8 mouse cellular contexts compared by ENCODE assay signal in the genomic region with DNA sequence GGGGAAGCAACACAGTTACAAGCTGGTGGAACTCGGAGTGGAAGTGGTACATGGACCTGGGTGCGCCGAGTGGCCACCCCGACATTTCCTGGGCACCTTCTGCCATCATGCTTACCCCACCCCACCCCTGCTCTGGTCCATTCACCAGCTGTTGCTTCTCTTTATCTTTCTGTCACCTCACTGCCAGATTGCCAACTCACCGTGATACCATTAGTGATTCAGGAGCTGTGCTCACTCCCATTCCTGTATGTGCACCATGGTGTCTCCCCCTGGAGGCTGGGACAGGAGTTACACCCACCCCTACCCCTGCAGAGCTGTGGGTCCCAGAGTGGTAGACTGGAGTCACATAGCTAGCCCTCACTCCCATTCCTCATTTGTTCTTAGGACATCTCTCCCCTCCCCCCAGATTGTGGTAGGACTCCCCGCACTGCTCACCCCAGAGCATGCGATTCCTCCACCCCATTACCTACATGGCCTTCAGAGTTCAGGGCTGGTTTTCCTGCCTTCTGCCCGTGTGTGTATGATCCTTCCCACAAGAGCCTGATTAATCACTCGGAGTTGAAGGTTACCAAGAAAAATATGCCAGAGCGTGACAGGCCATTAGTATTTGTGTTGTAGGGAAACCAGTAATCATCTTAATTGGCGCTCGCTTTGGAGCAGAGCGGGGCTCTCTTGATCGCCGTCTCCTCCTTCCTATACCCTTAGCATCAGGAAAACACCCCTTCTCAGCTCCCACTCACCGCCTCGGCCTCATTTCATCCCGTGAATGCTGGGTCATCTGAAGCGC. TPM values are rescaled to one million over a fixed set of nuclear protein-coding genes. Genes with fewer than 3 reads are reported as not detected.
DNase-seq lines count a peak whose midpoint lies in the region; ATAC-seq and TF ChIP-seq lines count a peak whose summit lies in the region.

No protein-coding gene starts in this region.

- no peaks in the 10 kb centered on the region for H3K27me3 ChIP-seq in forebrain, embryonic 14.5 days (replicated peaks; ENCODE audit: control insufficient read depth, insufficient read depth, low read length)
- H3K27me3 ChIP-seq in forebrain, embryonic 11.5 days (ENCODE audit: control insufficient read depth, insufficient read depth, low read length) = no peaks in the 10 kb centered on the region
- H3K27me3 ChIP-seq in testis, adult 2 months (ENCODE audit: control insufficient read depth, insufficient read depth, low read length) = no peaks in the 10 kb centered on the region
- peaks cover 6% of the 10 kb centered on the region for H3K27me3 ChIP-seq in limb, embryonic 10.5 days (ENCODE audit: low read depth, poor library complexity, severe bottlenecking)

- DNase-seq in forebrain, embryonic 14.5 days (ENCODE audit: low spot score) = peak; percentile 23
- DNase-seq in forebrain, embryonic 11.5 days (ENCODE audit: low spot score) = no peak
- DNase-seq in testis, postnatal 14 days (ENCODE audit: low spot score) = no peak
- DNase-seq in limb, embryonic 10.5 days (ENCODE audit: low spot score) = peak; percentile 63
- no peak for DNase-seq in MN1 (ENCODE audit: low spot score)

- peaks cover 4% of the 10 kb centered on the region; the same call in 1 of the 2 replicates for H3K4me1 ChIP-seq in forebrain, embryonic 14.5 days (ENCODE audit: control insufficient read depth, insufficient read depth, low read length)
- H3K4me1 ChIP-seq in forebrain, embryonic 11.5 days (replicated peaks; ENCODE audit: control insufficient read depth, insufficient read depth, low read length) = no peaks in the 10 kb centered on the region
- H3K4me1 ChIP-seq in testis, adult 2 months (ENCODE audit: control insufficient read depth, insufficient read depth, low read length) = no peaks in the 10 kb centered on the region
- H3K4me1 ChIP-seq in cortical plate, adult 2 months (ENCODE audit: control insufficient read depth, insufficient read depth, low read length) = no peaks in the 10 kb centered on the region
- H3K4me1 ChIP-seq in limb, embryonic 10.5 days = peaks cover 36% of the 10 kb centered on the region
- peaks cover 29% of the 10 kb centered on the region for H3K4me1 ChIP-seq in olfactory bulb, adult 2 months (ENCODE audit: control insufficient read depth, insufficient read depth, low read length)

- TF ChIP-seq POLR2A in testis, adult 2 months (IDR thresholded peaks at IDR 0.05; ENCODE audit: control insufficient read depth, low read depth, low read length) = no peak
- no peak for TF ChIP-seq POLR2A in cortical plate, adult 2 months (IDR thresholded peaks at IDR 0.05; ENCODE audit: extremely low read depth, insufficient read depth, low read length)
- TF ChIP-seq POLR2A in olfactory bulb, adult 2 months (IDR thresholded peaks at IDR 0.05; ENCODE audit: insufficient read depth, low read depth, low read length) = no peak

- WGBS in forebrain, embryonic 14.5 days = 75% methylated on average over 19 of the region's 19 CpGs
- WGBS in forebrain, embryonic 11.5 days = 86% methylated on average over 19 of the region's 19 CpGs
- whole genome bisulfite sequencing in limb, embryonic 10.5 days = 61% methylated on average over 19 of the region's 19 CpGs
- WGBS in olfactory bulb, adult 2 months = 54% methylated on average over 19 of the region's 19 CpGs

- no peak overlapping the region for H3K9ac ChIP-seq in forebrain, embryonic 14.5 days (ENCODE audit: low read length)
- H3K9ac ChIP-seq in forebrain, embryonic 11.5 days (ENCODE audit: low read length) = no peak overlapping the region

- no peak overlapping the region for H3K4me3 ChIP-seq in forebrain, embryonic 14.5 days (ENCODE audit: low read depth, low read length)
- H3K4me3 ChIP-seq in forebrain, embryonic 11.5 days (ENCODE audit: low read depth, low read length) = no peak overlapping the region
- H3K4me3 ChIP-seq in testis, adult 2 months (ENCODE audit: control insufficient read depth, low read depth, low read length) = no peak overlapping the region
- H3K4me3 ChIP-seq in cortical plate, adult 2 months (ENCODE audit: insufficient read depth, low read length) = no peak overlapping the region
- H3K4me3 ChIP-seq in limb, embryonic 10.5 days = no peak overlapping the region
- H3K4me3 ChIP-seq in olfactory bulb, adult 2 months (ENCODE audit: insufficient read depth, low read depth, low read length) = no peak overlapping the region

- peak; percentile 80; the same call in 1 of the 2 replicates for TF ChIP-seq CTCF in testis, adult 2 months (IDR thresholded peaks at IDR 0.05; ENCODE audit: control insufficient read depth, insufficient read depth, insufficient replicate concordance, low read depth, low read length)
- peak; percentile 39 for TF ChIP-seq CTCF in cortical plate, adult 2 months (IDR thresholded peaks at IDR 0.05; ENCODE audit: extremely low read depth, insufficient read depth, low read length)
- TF ChIP-seq CTCF in olfactory bulb, adult 2 months (IDR thresholded peaks at IDR 0.05; ENCODE audit: insufficient read depth, low read depth, low read length) = peak; percentile 37; the same call in 1 of the 2 replicates

- H3K4me2 ChIP-seq in forebrain, embryonic 14.5 days (ENCODE audit: low read length) = no peak overlapping the region
- no peak overlapping the region for H3K4me2 ChIP-seq in forebrain, embryonic 11.5 days (ENCODE audit: low read depth, low read length, severe bottlenecking)

- peak; percentile 20; the same call in 1 of the 2 replicates for ATAC-seq in forebrain, embryonic 14.5 days
- ATAC-seq in forebrain, embryonic 11.5 days (replicated peaks; ENCODE audit: low FRiP score) = no peak

- no peaks in the 10 kb centered on the region for H3K36me3 ChIP-seq in forebrain, embryonic 14.5 days (ENCODE audit: control insufficient read depth, insufficient read depth, low read length)
- no peaks in the 10 kb centered on the region for H3K36me3 ChIP-seq in forebrain, embryonic 11.5 days (ENCODE audit: control insufficient read depth, insufficient read depth, low read length)
- H3K36me3 ChIP-seq in testis, adult 2 months (ENCODE audit: control insufficient read depth, insufficient read depth, low read length) = no peaks in the 10 kb centered on the region
- 0 out of 2 replicates have a peak, but pooled peaks cover 4% of the 10 kb centered on the region for H3K36me3 ChIP-seq in limb, embryonic 10.5 days

- no peak overlapping the region for H3K27ac ChIP-seq in forebrain, embryonic 14.5 days (ENCODE audit: low read depth, low read length)
- no peak overlapping the region for H3K27ac ChIP-seq in forebrain, embryonic 11.5 days (ENCODE audit: low read depth, low read length)
- H3K27ac ChIP-seq in testis, adult 2 months (ENCODE audit: control insufficient read depth, insufficient read depth, low read depth, low read length) = no peak overlapping the region
- H3K27ac ChIP-seq in cortical plate, adult 2 months (ENCODE audit: insufficient read depth, low read length) = no peak overlapping the region
- peak overlapping the region; percentile 42; the same call in 1 of the 2 replicates for H3K27ac ChIP-seq in limb, embryonic 10.5 days
- no peak overlapping the region for H3K27ac ChIP-seq in olfactory bulb, adult 2 months (ENCODE audit: insufficient read depth, low read depth, low read length)

- no peaks in the 10 kb centered on the region for H3K9me3 ChIP-seq in forebrain, embryonic 14.5 days (replicated peaks; ENCODE audit: control insufficient read depth, low read length)
- no peaks in the 10 kb centered on the region for H3K9me3 ChIP-seq in forebrain, embryonic 11.5 days (ENCODE audit: control insufficient read depth, low read length)
- no peaks in the 10 kb centered on the region for H3K9me3 ChIP-seq in limb, embryonic 10.5 days (replicated peaks)

RNA-seq across cellular contexts. Expression of a gene that starts 54.0 kb away (rescaled TPM):
- polyA plus RNA-seq in forebrain, embryonic 14.5 days (2014; fragmentation: Nextera tagmentation; extraction: Ambion mirVana) = 7.8 and 8.5 TPM in 2 replicates
- polyA plus RNA-seq in forebrain, embryonic 11.5 days (2014; fragmentation: Nextera tagmentation; extraction: Ambion mirVana) = 14.1 and 15.8 TPM in 2 replicates
- polyA plus RNA-seq in testis, adult 2 months (2012; rRNA removed) = 3.1 and 5.5 TPM in 2 replicates
- polyA plus RNA-seq in cortical plate, adult 2 months (2012; rRNA removed) = 37.7 and 40.0 TPM in 2 replicates
- 11.2 and 12.4 TPM in 2 replicates for polyA plus RNA-seq in limb, embryonic 10.5 days (2016; fragmentation: Nextera tagmentation; extraction: Ambion mirVana)
- polyA plus RNA-seq in olfactory bulb, adult 2 months (2012; ENCODE audit: insufficient read depth, insufficient read length, low replicate concordance, missing spikeins) = not detected in 2 replicates

Comparison
In these comparisons a context has a peak if more than half of its experiments do, and no peak if none do; other contexts are left out.
1. DNase-seq: peak in forebrain, embryonic 14.5 days (single experiment) and limb, embryonic 10.5 days (single experiment); none in forebrain, embryonic 11.5 days (single experiment), testis, postnatal 14 days (single experiment) and MN1 (single experiment).
2. Peak in every context shown above with its lines, with median percentiles within 50 percentile points of each other: CTCF ChIP-seq.